Mouse (Mus musculus): ENCODE measurements around the gene Ssbp2.

Ssbp2 gene

GRCm38 (mm10) chr13:91619431-91619830 is 159.3 kb downstream of the Ssbp2 start:
- in situ Hi-C loops (cut with MboI; ENCODE audit: low sequenced_read_pairs): no loop called here

DNA sequence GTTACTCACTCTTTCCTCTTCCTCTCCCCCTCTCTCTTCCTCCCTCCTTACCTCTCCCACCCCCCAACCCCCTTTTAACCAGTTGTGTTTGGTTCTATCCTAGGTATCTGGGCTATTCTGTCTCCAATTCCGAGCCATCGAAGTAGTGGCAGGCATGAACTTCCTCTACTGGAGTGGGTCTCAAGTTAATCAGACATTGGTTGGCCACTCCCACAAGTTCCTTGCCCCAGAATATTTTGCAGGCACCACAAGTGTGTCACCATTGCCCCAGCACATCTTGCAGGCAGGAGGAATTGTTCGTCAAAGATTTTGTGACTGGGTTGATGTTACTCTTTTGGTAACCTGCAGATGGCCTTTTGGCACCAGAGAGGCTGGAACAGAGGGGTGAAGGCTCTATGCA is 160.5 kb downstream of the Ssbp2 start:
- in situ Hi-C loops (cut with MboI; ENCODE audit: low sequenced_read_pairs): no loop called here

DNA sequence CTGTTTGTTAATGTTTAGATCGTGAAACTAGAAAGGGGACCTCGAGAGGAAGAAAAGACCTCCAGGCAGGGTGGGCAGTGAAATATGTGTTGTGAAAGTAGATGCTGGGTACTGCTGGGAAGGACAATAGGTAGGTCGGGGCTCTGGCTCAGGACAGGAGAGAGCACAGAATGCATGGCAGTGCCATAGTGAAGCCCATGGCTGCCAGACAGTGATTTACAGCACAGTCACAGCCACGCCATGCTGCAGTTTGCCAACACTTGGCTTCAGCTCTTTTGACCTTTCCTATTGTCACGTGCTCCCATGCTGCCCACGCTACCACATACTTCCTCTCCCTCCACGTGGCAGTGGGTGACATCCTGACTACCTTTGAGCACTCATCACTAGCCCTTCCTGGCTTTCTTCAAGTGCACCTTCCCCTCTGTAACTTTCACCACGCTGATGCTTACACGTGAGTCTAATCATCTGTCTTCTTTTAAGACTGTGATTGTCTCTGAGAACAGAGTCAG is 171.3 kb downstream of the Ssbp2 start:
- in situ Hi-C loops (cut with MboI; ENCODE audit: low sequenced_read_pairs): loop anchor here (25.0 kb wide), 1 partner anchor 694 kb away; no protein-coding TSS in a partner anchor

DNA sequence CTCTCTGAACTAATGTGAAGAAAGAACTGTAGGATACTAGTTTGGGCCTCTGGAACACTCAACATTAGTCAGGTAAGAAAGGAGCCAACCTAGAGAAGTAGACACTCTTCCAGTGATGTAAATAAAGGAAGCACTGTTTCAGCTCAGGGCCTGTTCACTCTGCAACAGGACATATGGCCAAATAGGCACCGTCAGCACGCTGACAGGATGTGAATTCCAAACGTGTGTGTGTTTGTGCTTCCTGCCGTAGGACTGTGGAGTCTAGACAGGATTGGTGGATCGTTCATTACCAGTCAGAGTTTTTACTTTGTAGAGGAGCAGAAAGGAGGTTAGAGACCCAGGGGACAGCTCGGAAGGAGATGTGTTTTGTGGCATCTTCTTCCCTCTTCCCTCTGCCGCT is 174.0 kb downstream of the Ssbp2 start:
- in situ Hi-C loops (cut with MboI; ENCODE audit: low sequenced_read_pairs): loop anchor here (25.0 kb wide), 1 partner anchor 697 kb away; no protein-coding TSS in a partner anchor

GRCm38 (mm10) chr13:91635957-91636356 is 175.9 kb downstream of the Ssbp2 start:
- in situ Hi-C loops (cut with MboI; ENCODE audit: low sequenced_read_pairs): loop anchor here (25.0 kb wide), 1 partner anchor 699 kb away; no protein-coding TSS in a partner anchor

GRCm38 (mm10) chr13:91636814-91637213 is 176.7 kb downstream of the Ssbp2 start:
- in situ Hi-C loops (cut with MboI; ENCODE audit: low sequenced_read_pairs): loop anchor here (25.0 kb wide), 1 partner anchor 700 kb away; no protein-coding TSS in a partner anchor

- in situ Hi-C loops (cut with MboI; ENCODE audit: low sequenced_read_pairs): loop anchor here (25.0 kb wide), 1 partner anchor 702 kb away; no protein-coding TSS in a partner anchor
Measured at GRCm38 (mm10) chr13:91638836-91639235, 178.8 kb downstream of the Ssbp2 start.

DNA sequence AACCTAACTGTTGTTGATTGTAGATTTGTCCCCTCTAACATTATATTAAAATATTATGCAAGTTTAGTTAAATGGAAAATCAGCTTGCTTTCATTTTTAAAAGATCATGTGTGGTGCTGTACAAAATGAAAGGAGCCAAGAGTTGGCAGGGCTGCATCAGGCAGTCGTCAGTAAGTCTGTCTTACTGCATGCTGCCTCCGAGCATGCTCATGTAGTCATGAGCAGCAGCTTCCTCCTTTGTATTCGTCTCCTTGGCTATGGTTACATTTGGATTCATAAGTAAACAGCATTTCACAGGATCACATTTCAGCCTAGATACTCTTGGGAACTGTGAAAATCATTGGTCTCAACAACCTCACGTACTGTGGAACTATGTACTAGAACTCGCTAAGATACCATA is 180.1 kb downstream of the Ssbp2 start:
- in situ Hi-C loops (cut with MboI; ENCODE audit: low sequenced_read_pairs): loop anchor here (25.0 kb wide), 1 partner anchor 703 kb away; no protein-coding TSS in a partner anchor

DNA sequence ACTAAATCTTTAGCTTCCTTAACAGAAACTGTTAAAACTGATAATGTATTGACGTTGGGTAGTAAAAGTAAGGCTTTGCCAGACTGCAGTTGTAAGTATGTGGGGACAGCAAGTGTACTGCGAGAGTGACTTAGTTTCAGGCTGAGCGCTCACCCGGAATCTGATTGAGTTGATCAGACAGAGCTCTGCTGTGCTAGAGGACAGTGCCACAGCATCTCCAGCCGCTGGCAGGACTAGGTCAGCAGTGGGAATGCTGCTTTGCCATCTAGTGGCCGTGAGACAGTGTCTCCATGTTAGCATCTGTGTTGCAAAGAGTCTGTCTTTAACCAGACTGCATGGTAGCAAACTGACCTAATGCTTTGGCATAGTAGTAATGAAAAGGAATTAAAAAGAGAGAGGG is 188.2 kb downstream of the Ssbp2 start:
- in situ Hi-C loops (cut with MboI; ENCODE audit: low sequenced_read_pairs): loop anchor here (25.0 kb wide), 1 partner anchor 711 kb away; no protein-coding TSS in a partner anchor

DNA sequence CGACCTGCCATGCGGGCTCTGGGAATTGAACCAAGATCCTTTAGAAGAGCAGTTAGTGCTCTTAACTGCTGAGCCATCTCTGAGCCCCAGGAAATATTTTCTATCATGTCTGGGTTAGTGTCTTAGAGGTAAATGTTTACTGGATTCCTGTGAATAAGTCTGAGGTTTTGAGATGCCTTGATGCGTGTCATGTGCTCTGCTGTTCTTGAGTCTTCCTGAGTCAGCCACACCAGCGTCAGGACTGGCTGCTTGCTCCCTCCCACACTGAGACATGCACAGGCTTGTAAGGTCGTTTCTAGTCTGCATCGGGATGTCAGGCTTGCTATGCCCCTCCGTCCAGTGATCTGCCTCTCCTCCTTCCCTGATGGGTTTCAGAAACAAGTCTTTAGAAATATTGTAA is 189.8 kb downstream of the Ssbp2 start:
- in situ Hi-C loops (cut with MboI; ENCODE audit: low sequenced_read_pairs): loop anchor here (25.0 kb wide), 1 partner anchor 713 kb away; no protein-coding TSS in a partner anchor

DNA sequence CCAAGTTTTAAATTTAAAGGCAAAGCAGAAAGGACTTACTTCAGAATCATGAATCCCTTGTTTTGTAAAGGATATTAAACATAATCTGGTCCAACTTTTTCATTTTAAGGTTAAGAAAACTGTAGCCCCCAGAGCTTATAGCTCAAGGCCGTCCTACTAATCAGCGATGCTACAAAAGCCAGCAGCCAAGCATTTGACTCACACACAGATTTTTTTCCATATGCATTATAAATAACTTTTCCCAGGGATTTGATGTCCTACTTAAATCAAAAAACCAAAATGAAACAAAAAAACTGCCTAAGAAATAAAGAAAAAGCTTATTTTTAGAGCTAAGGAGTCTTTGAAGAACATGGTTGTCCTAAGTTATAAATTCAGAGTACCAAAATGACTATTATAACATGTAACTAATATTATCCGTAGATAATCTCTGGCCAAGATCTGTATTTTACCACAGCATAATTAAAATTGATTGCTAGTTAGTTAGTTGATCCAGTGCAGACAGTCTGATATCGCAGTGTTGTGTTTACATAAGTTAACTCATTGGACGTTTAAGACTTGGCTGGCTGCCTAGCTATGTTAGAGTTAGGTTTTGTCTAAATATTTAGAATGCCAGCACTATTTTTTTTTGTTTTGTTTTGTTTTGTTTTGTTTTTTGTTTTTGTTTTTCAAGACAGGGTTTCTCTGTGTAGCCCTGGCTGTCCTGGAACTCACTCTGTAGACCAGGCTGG is 201.1 kb downstream of the Ssbp2 start:
- in situ Hi-C loops (cut with MboI; ENCODE audit: low sequenced_read_pairs): no loop called here

DNA sequence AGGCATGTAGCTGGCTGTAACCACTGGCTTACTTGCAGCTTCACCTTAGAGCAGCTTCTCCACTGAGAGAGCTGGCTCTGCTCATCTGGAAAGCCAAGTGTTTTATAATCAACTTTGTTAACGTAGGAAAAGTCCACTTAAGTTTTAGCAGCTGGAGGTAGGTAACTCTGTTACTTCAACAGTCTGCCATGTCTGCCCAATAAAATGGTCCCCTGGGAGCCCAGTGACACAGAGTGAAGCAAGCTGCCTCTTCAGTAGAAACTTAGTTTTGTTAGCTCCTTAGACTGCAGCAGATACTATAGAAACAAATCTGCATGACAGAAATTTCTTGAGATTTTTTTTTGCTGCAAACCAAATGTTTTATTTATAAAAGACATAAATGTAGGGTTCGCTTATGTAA is 202.7 kb downstream of the Ssbp2 start:
- in situ Hi-C loops (cut with MboI; ENCODE audit: low sequenced_read_pairs): no loop called here

- in situ Hi-C loops (cut with MboI; ENCODE audit: low sequenced_read_pairs): no loop called here
Measured at GRCm38 (mm10) chr13:91673241-91673640, 213.2 kb downstream of the Ssbp2 start.

GRCm38 (mm10) chr13:91680764-91681437 is 220.8 kb downstream of the Ssbp2 start:
- in situ Hi-C loops (cut with MboI; ENCODE audit: low sequenced_read_pairs): no loop called here

DNA sequence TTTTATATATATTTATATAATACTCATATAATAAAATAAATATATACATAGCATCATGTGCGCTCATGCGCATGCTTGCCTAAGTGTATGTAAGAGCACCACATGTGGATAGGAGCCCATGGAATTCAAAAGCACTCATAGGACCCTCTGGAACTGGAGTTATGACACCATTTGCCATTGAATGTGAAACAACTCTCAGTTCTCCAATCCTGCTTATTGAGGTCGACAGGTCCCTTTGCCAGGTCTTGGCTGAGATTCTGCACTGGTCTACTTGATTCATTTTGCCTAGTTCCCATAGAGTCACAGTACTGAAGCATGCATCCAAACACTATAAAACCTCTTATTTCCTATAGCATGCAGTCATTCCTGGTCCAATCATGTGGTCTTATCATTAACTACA is 221.4 kb downstream of the Ssbp2 start:
- in situ Hi-C loops (cut with MboI; ENCODE audit: low sequenced_read_pairs): no loop called here

- in situ Hi-C loops (cut with MboI; ENCODE audit: low sequenced_read_pairs): no loop called here
Measured at GRCm38 (mm10) chr13:91690118-91690517, 230.0 kb downstream of the Ssbp2 start.

GRCm38 (mm10) chr13:91693615-91694014 is 233.5 kb downstream of the Ssbp2 start:
- in situ Hi-C loops (cut with MboI; ENCODE audit: low sequenced_read_pairs): no loop called here

DNA sequence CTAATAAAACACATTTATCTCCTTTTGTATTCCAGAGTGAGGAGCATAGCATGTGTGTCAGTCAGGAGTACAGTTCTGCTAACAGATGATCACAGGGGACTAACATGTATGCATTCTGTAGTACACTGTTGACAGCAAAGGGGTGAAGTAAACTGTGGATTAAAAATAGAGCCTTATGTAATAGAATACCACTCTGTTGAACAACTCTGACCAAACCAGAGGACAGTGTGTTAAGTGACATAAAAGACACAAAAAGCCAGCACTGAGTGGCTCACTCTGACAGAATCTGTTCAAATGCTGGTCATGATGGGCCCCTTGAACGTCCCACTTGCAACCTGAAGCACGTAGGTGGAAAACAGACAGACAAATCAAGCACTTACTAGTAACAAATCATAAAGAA is 235.3 kb downstream of the Ssbp2 start:
- in situ Hi-C loops (cut with MboI; ENCODE audit: low sequenced_read_pairs): no loop called here

- in situ Hi-C loops (cut with MboI; ENCODE audit: low sequenced_read_pairs): no loop called here
Measured at GRCm38 (mm10) chr13:91696109-91696645, 236.1 kb downstream of the Ssbp2 start.

DNA sequence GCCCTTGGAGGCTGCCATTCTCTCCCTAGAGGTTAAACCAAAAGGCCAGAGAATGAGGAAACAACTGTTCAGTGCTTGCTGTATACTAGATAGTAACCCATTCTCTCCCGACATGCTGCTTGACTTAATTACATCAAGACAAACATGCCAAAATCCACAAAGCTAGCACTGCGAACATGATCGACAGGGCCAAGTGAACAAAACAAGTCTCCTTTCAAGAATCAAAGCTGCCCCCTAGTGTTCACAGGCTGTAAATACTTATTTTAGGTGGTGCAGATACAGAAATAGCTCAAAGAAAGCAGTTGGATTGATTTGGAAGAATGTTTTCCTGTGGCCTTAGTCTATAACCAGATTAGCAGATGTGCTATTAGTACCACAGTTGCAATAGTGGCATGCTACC is 236.9 kb downstream of the Ssbp2 start:
- in situ Hi-C loops (cut with MboI; ENCODE audit: low sequenced_read_pairs): no loop called here

- in situ Hi-C loops (cut with MboI; ENCODE audit: low sequenced_read_pairs): no loop called here
Measured at GRCm38 (mm10) chr13:91702337-91702736, 242.3 kb downstream of the Ssbp2 start.

Data from CH12F3 (cell line).